Mouse (Mus musculus): Measurements from ENCODE around the gene Sec61b. TPM values are rescaled to one million over a fixed set of nuclear protein-coding genes. Genes with fewer than 3 reads are reported as not detected.

The Sec61b gene
- polyA plus RNA-seq, 1 experiment from 2014 or later, result 272 TPM

GRCm38 (mm10) chr4:47492311-47493086 lies 18.0 kb downstream of the Sec61b start:
- Histone ChIP-seq H3K9ac (replicated peaks) (no peak overlapping the region), H3K27ac (replicated peaks) (peak overlapping the region; percentile 20; the same call in 1 of the 2 replicates)
- 21% methylated on average over 12 of the region's 12 CpGs for WGBS

GRCm38 (mm10) chr4:47493456-47493855 lies 19.0 kb downstream of the Sec61b start:
- 82% methylated on average over 8 of the region's 8 CpGs for WGBS
- Histone ChIP-seq H3K4me3 (replicated peaks) (no peak overlapping the region), H3K27me3 (replicated peaks) (no peaks in the 10 kb centered on the region), H3K9ac (replicated peaks) (no peak overlapping the region), H3K4me2 (no peak overlapping the region), H3K4me1 (peaks cover 15% of the 10 kb centered on the region), H3K36me3 (no peaks in the 10 kb centered on the region), H3K27ac (replicated peaks) (no peak overlapping the region), H3K9me3 (replicated peaks) (no peaks in the 10 kb centered on the region)
- no peak for ATAC-seq (ENCODE audit: low FRiP score)

More at GRCm38 (mm10) chr4:47492311-47493086, 18.0 kb downstream of the Sec61b start:
- no peak overlapping the region for H3K4me2 ChIP-seq
- H3K27me3 ChIP-seq (replicated peaks), result no peaks in the 10 kb centered on the region
- no peaks in the 10 kb centered on the region for H3K36me3 ChIP-seq
- peaks cover 15% of the 10 kb centered on the region for H3K4me1 ChIP-seq
- peak; percentile 32; the same call in 1 of the 2 replicates for ATAC-seq (ENCODE audit: low FRiP score)
- H3K4me3 ChIP-seq (replicated peaks), result no peak overlapping the region
- no peaks in the 10 kb centered on the region for H3K9me3 ChIP-seq (replicated peaks)

GRCm38 (mm10) chr4:47494137-47494536 lies 19.7 kb downstream of the Sec61b start:
- no peaks in the 10 kb centered on the region for H3K27me3 ChIP-seq (replicated peaks)
- WGBS, result 73% methylated on average over 1 of the region's 1 CpGs
- no peak overlapping the region for H3K27ac ChIP-seq (replicated peaks)
- H3K36me3 ChIP-seq, result no peaks in the 10 kb centered on the region
- no peak overlapping the region for H3K4me2 ChIP-seq
- H3K9me3 ChIP-seq (replicated peaks), result no peaks in the 10 kb centered on the region
- no peak overlapping the region for H3K9ac ChIP-seq (replicated peaks)
- ATAC-seq (ENCODE audit: low FRiP score), result no peak
- peaks cover 15% of the 10 kb centered on the region for H3K4me1 ChIP-seq
- no peak overlapping the region for H3K4me3 ChIP-seq (replicated peaks)

- WGBS, result 88% methylated on average over 2 of the region's 2 CpGs
- Histone ChIP-seq H3K4me3 (replicated peaks) (no peak overlapping the region), H3K9ac (replicated peaks) (no peak overlapping the region), H3K27me3 (replicated peaks) (no peaks in the 10 kb centered on the region), H3K4me1 (peaks cover 15% of the 10 kb centered on the region), H3K27ac (replicated peaks) (no peak overlapping the region), H3K9me3 (replicated peaks) (no peaks in the 10 kb centered on the region), H3K36me3 (no peaks in the 10 kb centered on the region), H3K4me2 (no peak overlapping the region)
- no peak for ATAC-seq (ENCODE audit: low FRiP score)
These were observed 20.2 kb downstream of the Sec61b start for GRCm38 (mm10) chr4:47494686-47495085.

GRCm38 (mm10) chr4:47497811-47498385 lies 23.4 kb downstream of the Sec61b start:
- Histone ChIP-seq H3K27me3 (replicated peaks) (no peaks in the 10 kb centered on the region), H3K4me2 (no peak overlapping the region), H3K27ac (replicated peaks) (no peak overlapping the region), H3K9ac (replicated peaks) (no peak overlapping the region), H3K36me3 (no peaks in the 10 kb centered on the region), H3K4me3 (replicated peaks) (no peak overlapping the region), H3K9me3 (replicated peaks) (no peaks in the 10 kb centered on the region), H3K4me1 (peaks cover 2% of the 10 kb centered on the region; the same call in 1 of the 2 replicates)
- WGBS, result 64% methylated on average over 7 of the region's 7 CpGs
- no peak for ATAC-seq (ENCODE audit: low FRiP score)

GRCm38 (mm10) chr4:47499121-47499545 lies 24.7 kb downstream of the Sec61b start:
- no peak overlapping the region for H3K4me2 ChIP-seq
- H3K36me3 ChIP-seq, result no peaks in the 10 kb centered on the region
- H3K27me3 ChIP-seq (replicated peaks), result no peaks in the 10 kb centered on the region
- WGBS, result 71% methylated on average over 10 of the region's 10 CpGs
- H3K4me1 ChIP-seq, result peaks cover 3% of the 10 kb centered on the region; the same call in 1 of the 2 replicates
- 0 out of 2 replicates have a peak, but pooled peaks have one; percentile 46 for ATAC-seq (ENCODE audit: low FRiP score)
- no peak overlapping the region for H3K9ac ChIP-seq (replicated peaks)
- H3K9me3 ChIP-seq (replicated peaks), result no peaks in the 10 kb centered on the region
- H3K27ac ChIP-seq (replicated peaks), result no peak overlapping the region
- no peak overlapping the region for H3K4me3 ChIP-seq (replicated peaks)

- no peak for ATAC-seq (ENCODE audit: low FRiP score)
- H3K27ac ChIP-seq (replicated peaks), result no peak overlapping the region
- H3K9me3 ChIP-seq (replicated peaks), result no peaks in the 10 kb centered on the region
- H3K27me3 ChIP-seq (replicated peaks), result no peaks in the 10 kb centered on the region
- H3K4me3 ChIP-seq (replicated peaks), result no peak overlapping the region
- WGBS, result 36% methylated on average over 4 of the region's 4 CpGs
- H3K36me3 ChIP-seq, result no peaks in the 10 kb centered on the region
- peaks cover 3% of the 10 kb centered on the region; the same call in 1 of the 2 replicates for H3K4me1 ChIP-seq
- H3K9ac ChIP-seq (replicated peaks), result no peak overlapping the region
- peak overlapping the region; percentile 25; the same call in 1 of the 2 replicates for H3K4me2 ChIP-seq
These were observed 28.1 kb downstream of the Sec61b start for GRCm38 (mm10) chr4:47502546-47502971.

GRCm38 (mm10) chr4:47503045-47503444 lies 28.6 kb downstream of the Sec61b start:
- no peaks in the 10 kb centered on the region for H3K9me3 ChIP-seq (replicated peaks)
- no peak overlapping the region for H3K27ac ChIP-seq (replicated peaks)
- H3K9ac ChIP-seq (replicated peaks), result no peak overlapping the region
- no peak overlapping the region for H3K4me3 ChIP-seq (replicated peaks)
- no peaks in the 10 kb centered on the region for H3K27me3 ChIP-seq (replicated peaks)
- no peaks in the 10 kb centered on the region for H3K36me3 ChIP-seq
- H3K4me1 ChIP-seq, result peaks cover 3% of the 10 kb centered on the region; the same call in 1 of the 2 replicates
- no peak for ATAC-seq (ENCODE audit: low FRiP score)
- H3K4me2 ChIP-seq, result peak overlapping the region; percentile 25; the same call in 1 of the 2 replicates
- WGBS, result 83% methylated on average over 6 of the region's 6 CpGs

GRCm38 (mm10) chr4:47504841-47505517 lies 30.5 kb downstream of the Sec61b start:
- WGBS, result 76% methylated on average over 10 of the region's 10 CpGs
- no peak overlapping the region for H3K4me2 ChIP-seq
- H3K27me3 ChIP-seq (replicated peaks), result no peaks in the 10 kb centered on the region
- H3K9ac ChIP-seq (replicated peaks), result no peak overlapping the region
- no peaks in the 10 kb centered on the region for H3K36me3 ChIP-seq
- H3K9me3 ChIP-seq (replicated peaks), result no peaks in the 10 kb centered on the region
- peaks cover 3% of the 10 kb centered on the region; the same call in 1 of the 2 replicates for H3K4me1 ChIP-seq
- ATAC-seq (ENCODE audit: low FRiP score), result no peak
- no peak overlapping the region for H3K27ac ChIP-seq (replicated peaks)
- H3K4me3 ChIP-seq (replicated peaks), result no peak overlapping the region

GRCm38 (mm10) chr4:47518551-47519181 lies 44.2 kb downstream of the Sec61b start:
- Histone ChIP-seq H3K4me1 (peaks cover 5% of the 10 kb centered on the region), H3K4me3 (replicated peaks) (no peak overlapping the region), H3K4me2 (no peak overlapping the region), H3K27ac (replicated peaks) (no peak overlapping the region), H3K27me3 (replicated peaks) (no peaks in the 10 kb centered on the region), H3K9me3 (replicated peaks) (no peaks in the 10 kb centered on the region), H3K36me3 (no peaks in the 10 kb centered on the region), H3K9ac (replicated peaks) (no peak overlapping the region)
- ATAC-seq (ENCODE audit: low FRiP score), result peak; percentile 39; the same call in 1 of the 2 replicates
- 23% methylated on average over 12 of the region's 12 CpGs for WGBS

GRCm38 (mm10) chr4:47520076-47520475 lies 45.6 kb downstream of the Sec61b start:
- H3K27me3 ChIP-seq (replicated peaks), result no peaks in the 10 kb centered on the region
- H3K4me3 ChIP-seq (replicated peaks), result no peak overlapping the region
- H3K36me3 ChIP-seq, result no peaks in the 10 kb centered on the region
- no peaks in the 10 kb centered on the region for H3K9me3 ChIP-seq (replicated peaks)
- WGBS, result 75% methylated on average over 4 of the region's 4 CpGs
- ATAC-seq (ENCODE audit: low FRiP score), result no peak
- no peak overlapping the region for H3K27ac ChIP-seq (replicated peaks)
- no peak overlapping the region for H3K9ac ChIP-seq (replicated peaks)
- H3K4me1 ChIP-seq, result peaks cover 5% of the 10 kb centered on the region
- no peak overlapping the region for H3K4me2 ChIP-seq
